Mouse (Mus musculus) limb, embryonic 12.5 days (tissue): ENCODE measurements around the gene Sox1. TPM values are rescaled to one million over a fixed set of nuclear protein-coding genes. Genes with fewer than 3 reads are reported as not detected.

Experiments
- ATAC-seq: fragments of 200-750 bp; cut with Nextera tagmentation; 2 replicates; pipeline ENCODE4 v1.8.0; 2017; ENCODE audit warnings: low read depth, moderate TSS enrichment; ENCODE audit not compliant: insufficient number of reproducible peaks, insufficient read depth, low FRiP score, low TSS enrichment
- H3K27ac ChIP-seq: fragments of 300-500 bp; sonication (generic); 2 replicates; pipeline ENCODE4 v1.5.1; 2016; ENCODE audit warnings: mild to moderate bottlenecking, moderate library complexity
- H3K27me3 ChIP-seq: fragments of 300-500 bp; sonication (generic); 2 replicates; pipeline ENCODE4 v1.6.1; 2016; ENCODE audit warnings: mild to moderate bottlenecking, moderate library complexity
- H3K36me3 ChIP-seq: fragments of 300-500 bp; sonication (generic); 2 replicates; pipeline ENCODE4 v1.6.1; 2016; ENCODE audit warnings: mild to moderate bottlenecking, moderate library complexity
- H3K4me1 ChIP-seq: fragments of 300-500 bp; sonication (generic); replicated peaks from 2 replicates; pipeline ENCODE4 v1.6.1; 2016
- H3K4me2 ChIP-seq: fragments of 300-500 bp; sonication (generic); 2 replicates; pipeline ENCODE4 v1.6.1; 2016; ENCODE audit warnings: mild to moderate bottlenecking, moderate library complexity
- H3K4me3 ChIP-seq: fragments of 300-500 bp; sonication (generic); replicated peaks from 2 replicates; pipeline ENCODE4 v1.5.1; 2016; ENCODE audit warnings: mild to moderate bottlenecking
- H3K9ac ChIP-seq: fragments of 300-500 bp; sonication (generic); replicated peaks from 2 replicates; pipeline ENCODE4 v1.6.1; 2016; ENCODE audit warnings: mild to moderate bottlenecking, moderate library complexity
- H3K9me3 ChIP-seq: fragments of 300-500 bp; sonication (generic); 2 replicates; pipeline ENCODE4 v1.6.1; 2016; ENCODE audit warnings: mild to moderate bottlenecking, moderate library complexity
- WGBS: fragments of 180-500 bp; shearing (Covaris S2); methylation state at CpG from one replicate; pipeline ENCODE4 v1.1.7; 2016; 5-methylcytosine and 5-hydroxymethylcytosine counted together
- polyA plus RNA-seq: library from polyadenylated mRNA; unstranded; fragments of >200 nt; fragmentation: Nextera tagmentation; extraction: Ambion mirVana; gene quantifications from 2 replicates; pipeline ENCODE4 v1.2.1, GENCODE M21; 2016

Gene Sox1
- polyA plus RNA-seq, 1 experiment from 2014 or later = not detected

DNA sequence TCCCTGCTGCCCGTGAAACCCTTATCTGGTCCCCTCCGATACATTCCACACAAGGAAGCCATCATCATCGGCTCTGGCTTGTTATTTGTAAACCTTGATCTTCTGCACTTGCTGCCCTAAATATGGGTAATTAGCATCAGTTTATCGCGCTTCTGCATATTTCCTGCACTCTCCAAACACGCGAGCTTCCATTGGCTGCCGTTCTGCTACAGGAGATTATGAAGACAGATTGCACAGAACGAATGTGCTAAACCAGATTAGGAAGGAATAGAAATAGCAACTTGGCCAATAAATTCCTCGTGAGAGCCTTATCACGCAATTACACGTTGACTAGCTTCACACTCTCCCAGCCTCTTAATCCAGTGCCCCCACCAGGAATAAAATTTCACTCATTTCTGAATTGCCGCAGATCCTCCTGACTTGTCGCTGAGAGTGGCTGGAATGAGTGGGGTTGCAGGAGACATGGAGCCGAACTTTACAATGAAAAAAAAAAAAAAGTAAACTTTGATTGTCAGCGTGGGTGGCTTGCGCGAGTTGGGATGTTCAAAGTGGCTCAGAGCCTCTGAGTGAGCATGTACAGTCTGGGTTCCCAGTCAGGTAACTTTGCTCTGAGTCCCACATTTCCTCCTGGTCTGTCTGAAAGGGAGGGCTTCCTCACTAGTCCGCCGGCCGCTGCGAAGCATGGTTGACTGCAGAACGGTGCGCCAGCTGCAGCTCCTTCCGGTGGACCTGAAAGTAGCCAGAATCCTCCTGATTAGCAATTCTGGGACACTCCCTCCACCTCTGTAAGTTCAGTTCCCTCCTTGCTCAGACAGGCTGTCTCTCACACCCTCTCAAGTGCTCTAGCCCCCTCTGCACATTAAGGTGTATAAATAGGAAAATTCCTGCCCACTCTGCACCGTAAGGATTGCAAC is 33.0 kb downstream of the Sox1 start:
- 20% methylated on average over 26 of the region's 26 CpGs for WGBS
- Histone ChIP-seq H3K9me3 (no peaks in the 10 kb centered on the region), H3K4me2 (peak overlapping the region; percentile 10), H3K36me3 (no peaks in the 10 kb centered on the region), H3K4me1 (peaks cover 35% of the 10 kb centered on the region), H3K9ac (no peak overlapping the region), H3K27ac (no peak overlapping the region), H3K4me3 (no peak overlapping the region), H3K27me3 (peaks cover 98% of the 10 kb centered on the region)
- ATAC-seq = no peak

DNA sequence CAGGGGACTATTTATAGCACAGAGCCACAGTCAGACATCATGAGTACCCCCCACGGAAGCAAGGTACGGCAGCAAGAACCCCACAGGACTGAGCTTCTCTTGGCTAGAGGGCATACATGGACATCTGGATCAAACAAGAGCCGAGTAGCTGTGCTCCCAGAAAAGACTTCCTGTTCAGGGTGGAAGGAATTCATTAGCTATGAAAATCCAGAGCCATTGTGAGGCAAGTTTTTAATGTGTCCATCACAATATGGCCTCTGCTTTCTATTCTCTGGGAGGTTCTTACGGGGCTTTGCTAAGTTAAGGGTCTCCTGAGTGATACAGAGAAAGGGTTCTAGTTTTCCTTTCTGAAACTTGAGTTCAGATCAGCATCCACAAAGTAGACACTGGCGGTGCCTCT is 33.8 kb downstream of the Sox1 start:
- WGBS = 25% methylated on average over 5 of the region's 5 CpGs
- peak overlapping the region; percentile 10; the same call in 1 of the 2 replicates for H3K4me2 ChIP-seq
- no peak for ATAC-seq
- H3K9ac ChIP-seq = no peak overlapping the region
- peaks cover 98% of the 10 kb centered on the region for H3K27me3 ChIP-seq
- no peak overlapping the region for H3K4me3 ChIP-seq
- H3K27ac ChIP-seq = no peak overlapping the region
- no peaks in the 10 kb centered on the region for H3K36me3 ChIP-seq
- no peaks in the 10 kb centered on the region for H3K9me3 ChIP-seq
- peaks cover 35% of the 10 kb centered on the region for H3K4me1 ChIP-seq

DNA sequence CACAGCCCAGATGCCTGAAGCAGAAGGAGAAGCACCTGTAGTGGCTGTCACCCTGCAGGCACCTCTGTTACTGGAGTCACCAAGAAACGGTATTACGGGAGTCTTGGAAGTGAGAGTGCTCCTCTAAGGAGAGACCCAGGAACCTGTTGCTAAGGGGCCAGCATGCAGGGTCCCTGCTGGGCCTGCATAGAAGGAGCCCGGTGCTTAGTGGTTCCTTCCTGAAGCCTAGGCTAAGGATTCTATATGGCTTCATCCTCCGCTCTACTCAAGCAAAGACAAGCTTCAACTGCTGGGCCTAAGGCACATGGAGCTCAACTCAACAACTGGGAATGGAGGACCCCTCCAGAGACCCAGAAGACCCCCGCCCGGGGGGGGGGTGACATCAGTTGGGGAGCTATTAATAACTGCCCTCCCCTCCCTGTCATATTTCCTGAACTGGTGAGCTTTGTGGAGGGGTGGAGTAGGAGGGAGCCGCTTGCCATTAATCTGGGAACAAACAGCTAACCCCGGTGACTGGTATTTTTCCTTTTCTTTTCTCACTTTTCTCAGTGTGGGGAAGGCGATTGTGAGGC is 34.6 kb downstream of the Sox1 start:
- no peak overlapping the region for H3K27ac ChIP-seq
- peaks cover 99% of the 10 kb centered on the region for H3K27me3 ChIP-seq
- no peaks in the 10 kb centered on the region for H3K9me3 ChIP-seq
- no peak overlapping the region for H3K9ac ChIP-seq
- H3K4me1 ChIP-seq = peaks cover 35% of the 10 kb centered on the region
- H3K36me3 ChIP-seq = no peaks in the 10 kb centered on the region
- H3K4me2 ChIP-seq = no peak overlapping the region
- no peak for ATAC-seq
- H3K4me3 ChIP-seq = no peak overlapping the region
- 9% methylated on average over 9 of the region's 9 CpGs for WGBS

DNA sequence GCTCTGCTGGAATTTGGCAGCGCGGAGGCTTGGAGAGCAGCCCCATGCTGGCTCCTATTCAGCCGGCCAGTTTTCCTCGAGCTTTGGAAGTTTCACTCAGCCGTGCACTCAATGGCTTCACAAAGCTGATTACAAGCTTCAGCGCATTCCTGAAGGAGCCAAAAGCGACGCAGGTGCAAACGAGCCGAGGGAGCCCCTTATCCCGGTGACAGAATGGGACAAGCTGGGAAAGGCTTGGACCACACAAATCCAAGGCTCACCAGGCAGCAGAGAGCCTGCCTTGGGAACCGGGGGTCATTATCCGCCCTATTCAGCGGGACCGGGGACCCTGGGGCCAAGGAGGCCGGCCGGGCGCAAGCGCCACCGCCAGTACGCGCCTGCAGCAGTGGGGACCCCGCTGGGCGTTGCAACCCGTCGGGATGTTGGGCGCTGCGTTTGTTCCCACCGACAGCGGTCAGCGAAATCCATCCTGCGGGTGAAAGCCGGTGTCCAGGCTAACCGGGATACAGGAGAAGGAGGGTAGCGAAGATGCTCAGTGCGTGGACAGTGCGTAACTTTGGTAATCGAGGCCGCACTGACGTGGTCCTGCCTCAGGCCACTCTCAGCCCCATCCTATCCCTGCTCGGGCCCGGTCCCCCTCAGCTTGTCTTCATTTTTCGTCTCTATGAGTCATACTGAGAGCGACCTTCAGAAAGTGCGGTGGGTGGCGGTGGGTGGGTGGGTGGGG is 35.2 kb downstream of the Sox1 start:
- Histone ChIP-seq H3K36me3 (no peaks in the 10 kb centered on the region), H3K27me3 (peaks cover 98% of the 10 kb centered on the region), H3K4me2 (peak overlapping the region; percentile 44), H3K9me3 (no peaks in the 10 kb centered on the region), H3K27ac (no peak overlapping the region), H3K9ac (no peak overlapping the region), H3K4me1 (peaks cover 35% of the 10 kb centered on the region), H3K4me3 (peak overlapping the region; percentile 27)
- under 1% methylated on average over 46 of the region's 46 CpGs for whole genome bisulfite sequencing
- ATAC-seq = no peak

DNA sequence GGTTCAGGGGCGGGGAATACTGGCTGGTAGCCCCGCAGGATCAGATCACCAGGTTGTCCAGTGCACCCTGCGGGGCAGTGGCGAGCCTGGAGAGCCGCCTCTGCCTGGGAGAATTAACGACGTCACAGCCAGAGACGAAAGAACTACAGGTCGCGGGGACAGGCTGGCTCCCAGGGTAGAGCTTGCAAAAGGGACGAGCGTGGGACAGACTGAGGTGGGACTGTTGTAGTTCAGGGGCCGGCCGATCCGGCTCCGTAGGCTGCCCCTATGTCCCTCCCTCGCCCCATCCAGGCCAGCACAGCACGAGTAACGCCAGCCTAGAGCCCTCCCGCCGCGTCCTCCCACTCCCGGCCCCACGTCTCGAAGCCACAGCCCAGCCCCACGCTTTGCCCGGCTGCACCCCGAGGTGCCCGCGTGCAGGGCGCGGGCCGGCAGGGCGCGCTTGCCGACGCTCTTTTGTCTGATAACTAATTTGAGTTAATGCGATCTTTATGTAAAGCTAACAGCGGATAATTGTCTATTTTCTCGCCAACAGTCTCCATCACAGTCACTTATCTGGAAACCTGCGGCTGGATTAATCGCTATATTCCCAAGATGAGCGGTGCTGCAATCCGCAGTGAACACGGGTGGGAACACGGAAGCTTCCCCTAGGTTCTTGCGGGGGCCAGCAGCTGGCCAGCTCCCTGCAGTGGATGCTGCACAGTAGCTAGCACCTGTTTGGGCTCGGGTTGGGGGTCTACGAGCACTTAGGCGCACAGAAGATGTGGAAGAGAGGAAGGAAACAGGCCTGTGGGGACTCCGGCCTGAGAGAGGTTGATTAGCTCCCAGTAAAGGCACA is 36.0 kb downstream of the Sox1 start:
- WGBS = 2% methylated on average over 51 of the region's 51 CpGs
- Histone ChIP-seq H3K4me2 (peak overlapping the region; percentile 44), H3K27me3 (peaks cover 97% of the 10 kb centered on the region), H3K36me3 (no peaks in the 10 kb centered on the region), H3K9me3 (no peaks in the 10 kb centered on the region), H3K9ac (no peak overlapping the region), H3K4me3 (peak overlapping the region; percentile 27), H3K27ac (no peak overlapping the region), H3K4me1 (peaks cover 35% of the 10 kb centered on the region)
- ATAC-seq = no peak

DNA sequence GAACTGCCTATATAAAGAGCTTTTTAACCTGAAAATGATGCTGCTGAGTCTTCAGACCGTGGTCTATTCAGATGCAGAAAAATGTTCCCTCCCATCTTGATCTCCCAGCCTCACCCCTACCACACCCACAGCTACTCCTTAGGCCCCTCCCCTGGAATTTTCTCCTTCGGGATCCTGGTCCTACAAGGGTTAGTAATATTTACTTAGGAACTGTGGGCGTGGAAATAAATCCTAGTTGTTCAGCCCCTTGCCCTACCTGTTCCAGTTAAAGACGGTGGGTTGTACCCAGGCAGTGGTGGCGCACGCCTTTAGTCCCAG is 36.6 kb downstream of the Sox1 start:
- no peak overlapping the region for H3K4me2 ChIP-seq
- H3K27ac ChIP-seq = no peak overlapping the region
- peaks cover 35% of the 10 kb centered on the region for H3K4me1 ChIP-seq
- ATAC-seq = no peak
- H3K27me3 ChIP-seq = peaks cover 91% of the 10 kb centered on the region
- WGBS = 53% methylated on average over 6 of the region's 6 CpGs
- H3K36me3 ChIP-seq = no peaks in the 10 kb centered on the region
- H3K9me3 ChIP-seq = no peaks in the 10 kb centered on the region
- H3K9ac ChIP-seq = no peak overlapping the region
- no peak overlapping the region for H3K4me3 ChIP-seq

DNA sequence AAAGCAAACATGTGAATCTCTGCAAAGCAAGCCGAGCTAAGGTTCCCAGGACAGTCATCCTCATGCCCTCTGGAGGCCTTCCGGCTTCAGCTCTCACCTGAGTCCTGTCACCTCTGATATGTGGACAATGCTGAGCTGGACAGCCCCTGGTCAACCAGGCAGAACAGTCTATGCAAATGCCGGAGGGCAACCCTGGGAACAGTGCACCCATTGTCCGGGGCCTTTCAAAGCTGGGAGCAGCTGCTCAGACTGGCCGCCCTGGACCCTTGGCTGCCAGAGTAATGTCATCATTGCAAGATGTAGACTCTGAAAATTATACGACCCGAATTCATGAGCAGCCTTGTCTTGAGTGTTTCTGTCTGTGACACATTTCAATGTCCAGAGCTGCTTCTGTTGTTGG is 37.5 kb downstream of the Sox1 start:
- Histone ChIP-seq H3K4me3 (no peak overlapping the region), H3K9ac (no peak overlapping the region), H3K4me1 (peaks cover 35% of the 10 kb centered on the region), H3K9me3 (no peaks in the 10 kb centered on the region), H3K27me3 (peaks cover 87% of the 10 kb centered on the region), H3K4me2 (no peak overlapping the region), H3K36me3 (no peaks in the 10 kb centered on the region), H3K27ac (no peak overlapping the region)
- 74% methylated on average over 7 of the region's 7 CpGs for WGBS
- ATAC-seq = no peak

DNA sequence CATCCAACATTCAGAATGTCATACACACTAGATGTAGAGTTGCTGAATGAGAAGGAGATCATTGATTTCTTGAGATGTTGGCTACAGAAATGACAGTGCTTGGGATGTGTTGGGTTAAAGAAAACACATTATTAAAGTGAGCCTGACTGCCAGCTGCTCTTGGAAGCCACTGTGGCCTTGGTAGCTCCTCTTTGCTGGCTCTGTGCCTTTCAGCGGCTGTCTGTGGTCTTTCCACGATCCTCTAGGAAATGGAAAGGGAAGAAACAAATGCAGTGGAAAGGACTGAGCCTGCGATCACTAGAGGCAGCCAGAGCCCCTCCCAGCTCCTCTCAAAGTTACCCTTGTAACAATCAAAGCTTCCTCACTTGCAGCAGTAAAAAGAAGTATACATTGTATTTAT is 39.7 kb downstream of the Sox1 start:
- Histone ChIP-seq H3K4me3 (no peak overlapping the region), H3K4me2 (no peak overlapping the region), H3K27ac (no peak overlapping the region), H3K9ac (no peak overlapping the region), H3K4me1 (peaks cover 16% of the 10 kb centered on the region), H3K27me3 (peaks cover 70% of the 10 kb centered on the region), H3K36me3 (no peaks in the 10 kb centered on the region), H3K9me3 (no peaks in the 10 kb centered on the region)
- no peak for ATAC-seq
- WGBS = 65% methylated on average over 3 of the region's 3 CpGs

DNA sequence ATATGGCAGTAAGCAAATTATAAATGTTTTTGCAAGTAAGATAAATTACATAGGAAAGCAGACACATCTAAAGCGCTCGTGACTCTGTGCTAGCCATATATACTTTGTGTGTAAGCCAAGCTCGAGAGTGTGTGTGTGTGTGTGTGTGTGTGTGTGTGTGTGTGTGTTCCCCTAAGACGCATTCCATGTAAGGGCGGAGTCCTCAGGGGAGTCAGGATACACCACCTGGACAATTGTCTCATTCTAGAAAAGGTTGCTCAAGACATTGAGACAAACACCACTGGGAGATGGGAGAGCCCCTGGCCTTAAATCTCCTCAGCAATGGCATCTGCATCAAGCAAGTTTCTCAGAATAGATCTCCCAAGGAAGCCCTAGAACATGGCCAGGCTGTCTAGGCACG is 42.9 kb downstream of the Sox1 start:
- ATAC-seq = no peak
- 81% methylated on average over 6 of the region's 6 CpGs for WGBS
- peaks cover 38% of the 10 kb centered on the region for H3K27me3 ChIP-seq

DNA sequence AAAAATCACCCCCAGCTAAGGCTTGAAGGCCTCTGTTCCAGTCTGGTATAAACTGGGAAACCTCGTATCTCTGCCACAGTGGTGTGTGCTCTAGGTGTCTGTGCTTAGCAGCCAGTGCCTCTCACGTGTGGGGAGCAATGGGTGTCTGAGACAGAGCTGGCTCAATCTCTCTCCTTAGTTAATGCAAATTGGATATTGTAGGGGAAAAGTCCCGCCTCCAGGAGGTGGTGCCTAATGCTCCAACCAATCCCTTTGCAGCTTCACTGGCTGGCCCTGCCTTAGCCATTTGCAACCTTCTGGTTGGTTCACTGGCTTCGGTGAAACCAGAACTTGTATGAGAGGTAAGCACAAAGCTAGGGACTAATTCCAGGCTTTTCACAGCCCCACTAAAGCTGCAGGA is 43.9 kb downstream of the Sox1 start:
- H3K4me2 ChIP-seq = no peak overlapping the region
- no peaks in the 10 kb centered on the region for H3K4me1 ChIP-seq
- H3K9ac ChIP-seq = no peak overlapping the region
- H3K27me3 ChIP-seq = peaks cover 30% of the 10 kb centered on the region
- H3K27ac ChIP-seq = no peak overlapping the region
- no peak for ATAC-seq
- no peak overlapping the region for H3K4me3 ChIP-seq
- WGBS = 21% methylated on average over 4 of the region's 4 CpGs
- H3K9me3 ChIP-seq = no peaks in the 10 kb centered on the region; the same call in 1 of the 2 replicates
- H3K36me3 ChIP-seq = no peaks in the 10 kb centered on the region

More for the DNA sequence above, 42.9 kb downstream of the Sox1 start:
- no peak overlapping the region for H3K27ac ChIP-seq
- H3K4me2 ChIP-seq = no peak overlapping the region
- no peak overlapping the region for H3K4me3 ChIP-seq
- no peaks in the 10 kb centered on the region for H3K4me1 ChIP-seq
- no peak overlapping the region for H3K9ac ChIP-seq
- no peaks in the 10 kb centered on the region for H3K36me3 ChIP-seq
- no peaks in the 10 kb centered on the region; the same call in 1 of the 2 replicates for H3K9me3 ChIP-seq

DNA sequence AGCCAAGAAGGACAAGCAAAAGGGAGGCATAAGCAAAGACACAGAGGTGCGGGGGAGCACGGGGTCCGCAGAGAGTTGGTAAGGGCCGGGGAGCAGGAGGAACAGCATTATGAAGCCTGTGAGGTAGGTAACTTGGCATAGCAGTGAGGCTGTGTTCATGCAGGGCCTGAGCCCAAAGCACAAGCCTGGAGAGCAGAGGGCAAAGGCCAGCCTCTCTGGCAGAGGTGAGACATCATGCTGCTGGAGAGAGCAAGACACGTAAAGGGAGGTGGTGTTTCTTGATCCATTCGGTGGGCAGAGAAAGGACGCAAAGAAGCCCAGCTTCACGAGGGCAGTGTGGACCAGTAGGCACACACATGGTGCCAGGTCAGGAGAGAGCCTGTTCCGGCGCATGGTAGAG is 44.8 kb downstream of the Sox1 start:
- Histone ChIP-seq H3K36me3 (no peaks in the 10 kb centered on the region), H3K27ac (no peak overlapping the region), H3K4me3 (no peak overlapping the region), H3K9me3 (no peaks in the 10 kb centered on the region; the same call in 1 of the 2 replicates), H3K4me1 (no peaks in the 10 kb centered on the region), H3K27me3 (peaks cover 30% of the 10 kb centered on the region), H3K4me2 (no peak overlapping the region), H3K9ac (no peak overlapping the region)
- ATAC-seq = no peak
- WGBS = 92% methylated on average over 10 of the region's 10 CpGs
